Mouse (Mus musculus) embryonic facial prominence, embryonic 14.5 days (tissue): ENCODE results near the gene Cacna1h. TPM values are rescaled to one million over a fixed set of nuclear protein-coding genes. Genes with fewer than 3 reads are reported as not detected.

Source experiments
- ATAC-seq: fragments of 200-750 bp; cut with Nextera tagmentation; 2 replicates; pipeline ENCODE4 v1.8.0; 2017; ENCODE audit warnings: low read depth, moderate number of reproducible peaks, moderate TSS enrichment
- DNase-seq: peaks from one replicate; pipeline ENCODE4 v3.0.0-alpha.2; 2015; ENCODE audit warnings: low spot score
- H3K27ac ChIP-seq: fragments of 300-500 bp; sonication (generic); replicated peaks from 2 replicates; pipeline ENCODE4 v1.5.1; 2014; ENCODE audit warnings: low read depth, mild to moderate bottlenecking, low read length, moderate library complexity
- H3K27me3 ChIP-seq: fragments of 300-500 bp; sonication (generic); replicated peaks from 2 replicates; pipeline ENCODE4 v1.6.1; 2014; ENCODE audit warnings: low read length; ENCODE audit not compliant: control insufficient read depth, insufficient read depth
- H3K36me3 ChIP-seq: fragments of 300-500 bp; sonication (generic); 2 replicates; pipeline ENCODE4 v1.6.1; 2014; ENCODE audit warnings: low read length, mixed read lengths; ENCODE audit not compliant: control insufficient read depth, insufficient read depth
- H3K4me1 ChIP-seq: fragments of 300-500 bp; sonication (generic); 2 replicates; pipeline ENCODE4 v1.6.1; 2014; ENCODE audit warnings: antibody characterized with exemption, low read length; ENCODE audit not compliant: control insufficient read depth, insufficient read depth
- H3K4me2 ChIP-seq: fragments of 300-500 bp; sonication (generic); 2 replicates; pipeline ENCODE4 v1.6.1; 2014; ENCODE audit warnings: low read depth, mild to moderate bottlenecking, low read length, moderate library complexity, mixed read lengths
- H3K4me3 ChIP-seq: fragments of 300-500 bp; sonication (generic); 2 replicates; pipeline ENCODE4 v1.5.1; 2014; ENCODE audit warnings: low read depth, mild to moderate bottlenecking, low read length
- H3K9ac ChIP-seq: fragments of 300-500 bp; sonication (generic); 2 replicates; pipeline ENCODE4 v1.6.1; 2014; ENCODE audit warnings: low read depth, mild to moderate bottlenecking, low read length, moderate library complexity, mixed read lengths
- H3K9me3 ChIP-seq: fragments of 300-500 bp; sonication (generic); 2 replicates; pipeline ENCODE4 v1.6.1; 2016; ENCODE audit warnings: low read length; ENCODE audit not compliant: control insufficient read depth
- WGBS: fragments of 180-500 bp; shearing (Covaris S2); extraction: QIAGEN DNeasy Blood & Tissue Kit; methylation state at CpG from one replicate; pipeline ENCODE4 v1.1.7; 2014; 5-methylcytosine and 5-hydroxymethylcytosine counted together
- polyA plus RNA-seq: library from polyadenylated mRNA; unstranded; fragments of >200 nt; fragmentation: Nextera tagmentation; extraction: Ambion mirVana; gene quantifications from 2 replicates; pipeline ENCODE4 v1.2.1, GENCODE M21; 2014

The Cacna1h gene
- polyA plus RNA-seq, 1 experiment from 2014 or later = 5.2 TPM

GRCm38 (mm10) chr17:25454272-25454671, 20.7 kb upstream of the Cacna1h start, which contains the start of gene Tekt4:
Gene Tekt4 (plus strand): TSS chr17:25454615.
- Histone ChIP-seq H3K9me3 (no peaks in the 10 kb centered on the region), H3K9ac (no peak within 1 kb of the TSS), H3K36me3 (no peaks in the 10 kb centered on the region), H3K4me1 (no peaks in the 10 kb centered on the region), H3K4me2 (no peak within 1 kb of the TSS), H3K4me3 (no peak within 1 kb of the TSS), H3K27ac (no peak within 1 kb of the TSS), H3K27me3 (no peaks in the 10 kb centered on the region)
- no peak for ATAC-seq
- WGBS = 18% methylated on average over 2 of the region's 2 CpGs
- DNase-seq = no peak

- 77% methylated on average over 5 of the region's 5 CpGs for WGBS
- Histone ChIP-seq H3K4me1 (no peaks in the 10 kb centered on the region), H3K27me3 (no peaks in the 10 kb centered on the region), H3K36me3 (no peaks in the 10 kb centered on the region), H3K4me3 (no peak overlapping the region), H3K9ac (no peak overlapping the region), H3K27ac (no peak overlapping the region), H3K9me3 (no peaks in the 10 kb centered on the region), H3K4me2 (no peak overlapping the region)
- DNase-seq (no peak), ATAC-seq (no peak)
Observed at GRCm38 (mm10) chr17:25452246-25452965, 18.8 kb upstream of the Cacna1h start.

- WGBS = 63% methylated on average over 4 of the region's 4 CpGs
- no peak for ATAC-seq
- H3K9ac ChIP-seq = no peak overlapping the region
- H3K27ac ChIP-seq = no peak overlapping the region
- DNase-seq = no peak
- no peak overlapping the region for H3K4me2 ChIP-seq
- H3K4me1 ChIP-seq = no peaks in the 10 kb centered on the region
- H3K9me3 ChIP-seq = no peaks in the 10 kb centered on the region
- H3K36me3 ChIP-seq = no peaks in the 10 kb centered on the region
- no peaks in the 10 kb centered on the region for H3K27me3 ChIP-seq
- no peak overlapping the region for H3K4me3 ChIP-seq
Observed at GRCm38 (mm10) chr17:25450329-25450728, 16.7 kb upstream of the Cacna1h start.

- Histone ChIP-seq H3K4me3 (no peak overlapping the region), H3K27ac (no peak overlapping the region), H3K9me3 (no peaks in the 10 kb centered on the region), H3K4me1 (no peaks in the 10 kb centered on the region), H3K4me2 (no peak overlapping the region), H3K27me3 (no peaks in the 10 kb centered on the region), H3K9ac (no peak overlapping the region), H3K36me3 (no peaks in the 10 kb centered on the region)
- no peak for ATAC-seq
- 76% methylated on average over 12 of the region's 12 CpGs for WGBS
- DNase-seq = no peak
Observed at GRCm38 (mm10) chr17:25447865-25448264, 14.3 kb upstream of the Cacna1h start.

- Histone ChIP-seq H3K9ac (no peak overlapping the region), H3K36me3 (no peaks in the 10 kb centered on the region), H3K4me2 (no peak overlapping the region), H3K27me3 (no peaks in the 10 kb centered on the region), H3K4me3 (no peak overlapping the region), H3K27ac (no peak overlapping the region), H3K9me3 (no peaks in the 10 kb centered on the region), H3K4me1 (no peaks in the 10 kb centered on the region)
- DNase-seq (no peak), ATAC-seq (no peak)
- 80% methylated on average over 3 of the region's 3 CpGs for WGBS
Observed at GRCm38 (mm10) chr17:25445841-25446240, 12.3 kb upstream of the Cacna1h start.

- DNase-seq (no peak), ATAC-seq (no peak)
- 40% methylated on average over 4 of the region's 4 CpGs for WGBS
- Histone ChIP-seq H3K36me3 (no peaks in the 10 kb centered on the region), H3K4me1 (no peaks in the 10 kb centered on the region), H3K4me3 (no peak overlapping the region), H3K27me3 (no peaks in the 10 kb centered on the region), H3K9me3 (no peaks in the 10 kb centered on the region), H3K27ac (no peak overlapping the region), H3K9ac (no peak overlapping the region), H3K4me2 (no peak overlapping the region)
Observed at GRCm38 (mm10) chr17:25445074-25445473, 11.5 kb upstream of the Cacna1h start.

GRCm38 (mm10) chr17:25442889-25443288, 9.3 kb upstream of the Cacna1h start:
- Histone ChIP-seq H3K27me3 (no peaks in the 10 kb centered on the region), H3K36me3 (no peaks in the 10 kb centered on the region), H3K4me2 (no peak overlapping the region), H3K9me3 (no peaks in the 10 kb centered on the region), H3K9ac (no peak overlapping the region), H3K4me3 (no peak overlapping the region), H3K27ac (no peak overlapping the region), H3K4me1 (no peaks in the 10 kb centered on the region)
- DNase-seq (no peak), ATAC-seq (no peak)
- 49% methylated on average over 3 of the region's 3 CpGs for WGBS

- Histone ChIP-seq H3K36me3 (no peaks in the 10 kb centered on the region), H3K9me3 (no peaks in the 10 kb centered on the region), H3K4me1 (no peaks in the 10 kb centered on the region), H3K27me3 (no peaks in the 10 kb centered on the region), H3K4me3 (no peak overlapping the region), H3K4me2 (no peak overlapping the region), H3K9ac (no peak overlapping the region), H3K27ac (no peak overlapping the region)
- WGBS = 73% methylated on average over 6 of the region's 6 CpGs
- ATAC-seq (no peak), DNase-seq (no peak)
Observed at GRCm38 (mm10) chr17:25441417-25441816, 7.8 kb upstream of the Cacna1h start.

- Histone ChIP-seq H3K4me1 (peaks cover 48% of the 10 kb centered on the region), H3K27ac (peak overlapping the region; percentile 84), H3K9ac (peak overlapping the region; percentile 84), H3K9me3 (no peaks in the 10 kb centered on the region), H3K4me2 (peak overlapping the region; percentile 97), H3K36me3 (no peaks in the 10 kb centered on the region), H3K27me3 (0 out of 2 replicates have a peak, but pooled peaks cover 9% of the 10 kb centered on the region), H3K4me3 (peak overlapping the region; percentile 78)
- peak; percentile 27 for ATAC-seq
- WGBS = 0% methylated on average over 21 of the region's 40 CpGs
- peak; percentile 41 for DNase-seq
Observed at GRCm38 (mm10) chr17:25433223-25433616, 363 bp downstream of the Cacna1h start.
